Mouse (Mus musculus): ENCODE results near the gene Dnajb6.
"Not testable (repeated sequence)": the region's sequence is repeated elsewhere in the genome, so short reads cannot be mapped to it uniquely, and the experiment has no call there.

The Dnajb6 gene

DNA sequence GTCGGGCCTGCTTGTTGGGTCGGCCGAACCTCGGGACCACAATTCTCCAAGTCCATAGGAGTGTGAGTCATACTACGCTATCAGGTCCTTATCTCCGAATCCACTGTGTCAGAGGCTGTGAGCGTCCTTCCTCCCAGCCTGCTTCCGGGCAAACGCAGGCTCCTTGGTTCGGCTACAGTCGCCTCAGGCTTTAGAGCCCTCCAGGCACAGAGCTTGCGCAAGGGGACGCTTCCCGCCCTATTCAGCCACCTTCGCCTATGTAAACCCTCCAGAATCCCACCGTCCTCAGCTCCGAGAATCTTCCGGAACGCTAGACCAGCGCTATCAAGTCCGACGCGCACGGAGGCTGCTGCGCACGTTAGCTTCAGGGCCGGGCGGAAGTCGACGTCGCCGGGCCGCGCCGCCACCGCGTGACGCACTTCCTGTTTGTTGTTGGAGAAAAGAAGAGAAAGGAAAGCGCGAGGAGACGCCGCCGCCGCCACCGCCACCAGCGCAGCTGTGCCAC lies at the start of gene Dnajb6, which contains the start of gene Gm5129:
TSS of gene Dnajb6 (plus strand) at position 132 of the 505 bp plus-strand sequence.
TSS of gene Gm5129 (minus strand) at position 380 of the 505 bp plus-strand sequence.
- DNase-seq = peak; percentile 97

DNA sequence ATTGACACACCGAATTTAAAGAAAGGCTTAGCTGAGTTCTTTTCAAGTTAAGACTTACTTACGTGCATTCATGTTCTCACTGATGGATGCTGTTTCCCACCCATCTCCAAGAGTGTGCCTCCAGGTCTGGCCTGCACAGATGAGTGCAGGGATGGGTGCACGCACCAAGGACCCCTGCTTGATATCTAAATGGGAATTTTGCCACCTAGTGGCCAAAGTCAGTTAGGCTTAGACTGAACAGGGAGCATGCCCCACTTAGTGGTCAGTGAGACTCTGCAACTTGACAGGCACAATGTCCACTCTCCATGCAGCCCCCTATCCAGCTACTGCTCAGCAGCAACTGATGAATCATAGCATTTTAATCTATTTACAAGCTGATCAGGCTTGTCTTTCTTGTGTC lies 47.8 kb upstream of the Dnajb6 start:
- DNase-seq = peak; percentile 41 to 51

DNA sequence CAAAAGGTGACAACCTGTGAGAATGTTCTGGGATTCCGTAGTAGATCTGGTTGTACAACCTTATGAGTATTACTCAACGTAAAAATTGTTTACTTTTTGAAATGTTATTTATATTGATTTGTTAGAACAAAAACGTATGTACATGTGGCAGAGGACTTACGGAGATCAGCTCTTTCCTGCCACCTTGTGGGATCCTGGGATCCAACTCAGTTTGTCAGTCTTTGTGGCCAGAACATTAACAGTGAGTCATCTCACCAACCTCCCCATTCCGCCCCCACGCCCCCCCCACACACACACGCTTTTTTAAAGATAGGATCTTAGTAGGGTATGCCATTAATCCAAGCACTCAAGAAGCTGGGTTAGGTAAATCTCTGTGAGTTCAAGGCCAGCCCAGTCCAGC lies 47.1 kb upstream of the Dnajb6 start:
- DNase-seq = no peak

DNA sequence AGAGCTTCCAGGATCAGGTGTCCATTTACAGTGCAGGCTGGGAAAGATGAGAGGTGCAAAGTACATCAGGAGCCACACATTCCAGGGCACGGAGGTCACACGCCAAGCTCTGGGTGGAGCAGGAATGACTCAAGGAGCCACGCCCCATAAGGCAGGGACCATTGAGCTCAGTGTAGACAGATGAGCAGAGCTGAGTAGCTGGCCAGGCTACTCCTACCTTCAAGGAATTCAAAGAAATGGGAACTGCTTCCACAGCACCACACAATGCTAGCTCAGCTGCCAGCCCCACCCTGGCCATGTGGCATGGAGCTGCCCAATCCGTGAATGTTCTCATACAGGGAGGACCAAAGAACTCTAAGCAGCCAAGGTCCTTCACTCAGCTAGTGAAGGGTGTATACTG lies 37.0 kb upstream of the Dnajb6 start:
- DNase-seq = peak; percentile 20 to 51

DNA sequence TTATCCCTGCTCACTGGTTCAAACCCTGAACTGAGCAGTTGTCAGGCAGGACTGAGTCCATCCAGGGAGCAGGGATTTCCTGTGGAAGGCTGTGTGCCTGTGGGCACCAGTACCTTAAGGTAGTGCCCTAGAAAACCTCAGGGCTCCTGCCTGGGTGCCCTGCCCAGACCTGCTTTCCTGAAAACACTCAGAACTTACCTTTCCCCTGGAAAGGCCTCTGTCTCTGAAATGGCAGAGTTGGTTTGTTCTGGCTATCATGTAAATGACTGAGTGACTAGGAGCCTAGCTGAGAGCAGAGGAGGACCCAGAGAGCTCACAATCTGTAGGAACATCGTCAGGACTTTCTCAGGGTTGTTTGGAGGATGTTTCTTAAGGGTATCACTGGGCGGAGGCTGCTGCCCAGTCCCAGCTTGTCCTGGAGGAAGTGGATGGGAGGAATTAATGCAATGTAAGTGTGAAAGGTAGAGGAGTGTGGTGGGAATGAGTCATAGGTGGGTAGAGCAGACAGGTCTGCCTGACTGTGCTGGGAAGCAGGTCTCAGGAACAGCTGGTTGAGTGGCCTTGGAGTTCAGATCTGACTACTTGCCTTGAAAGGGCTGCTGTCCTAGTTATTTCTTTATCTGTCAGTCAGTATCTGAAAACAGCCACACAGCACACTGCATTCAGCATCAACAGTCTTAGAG lies 35.8 kb upstream of the Dnajb6 start:
- DNase-seq = no peak

DNA sequence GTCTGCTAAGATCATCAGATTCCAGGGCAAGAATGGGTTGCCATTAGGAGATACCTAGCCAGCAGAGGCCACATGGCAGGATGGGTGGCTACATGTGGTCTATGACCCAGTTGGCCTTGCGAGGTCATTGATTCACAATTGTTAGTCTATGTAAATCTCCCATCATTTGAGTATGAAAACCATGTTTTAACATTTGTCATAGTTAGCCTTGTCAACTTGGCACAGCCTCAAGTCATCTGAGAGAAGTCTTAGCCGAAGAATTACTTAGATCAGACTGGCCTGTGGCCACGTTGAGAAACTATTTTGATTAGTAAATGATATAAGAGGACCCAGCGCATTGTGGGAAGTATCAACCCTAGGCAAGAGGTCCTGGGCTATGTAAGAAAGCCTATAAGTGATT lies 28.2 kb upstream of the Dnajb6 start:
- no peak for DNase-seq

DNA sequence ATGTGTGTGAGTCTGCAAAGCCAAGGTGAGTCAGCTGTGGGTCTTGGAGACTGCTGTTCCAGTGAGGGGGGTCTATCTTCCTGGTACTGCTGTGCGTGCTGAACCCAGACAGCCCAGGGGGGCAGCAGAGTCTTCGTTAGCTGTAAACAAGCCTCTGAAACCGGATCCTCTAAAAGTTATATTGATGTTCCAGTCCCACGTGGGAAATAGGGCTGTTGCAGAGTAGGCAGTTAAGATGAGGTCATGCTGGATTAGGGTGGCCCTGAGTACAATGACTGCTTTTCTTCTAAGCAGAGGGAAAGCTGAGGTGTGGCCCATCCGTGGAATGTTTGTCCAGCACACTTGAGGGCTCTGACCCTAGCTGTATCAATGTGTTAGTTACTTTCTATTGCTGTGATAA lies 27.2 kb upstream of the Dnajb6 start:
- DNase-seq = no peak

DNA sequence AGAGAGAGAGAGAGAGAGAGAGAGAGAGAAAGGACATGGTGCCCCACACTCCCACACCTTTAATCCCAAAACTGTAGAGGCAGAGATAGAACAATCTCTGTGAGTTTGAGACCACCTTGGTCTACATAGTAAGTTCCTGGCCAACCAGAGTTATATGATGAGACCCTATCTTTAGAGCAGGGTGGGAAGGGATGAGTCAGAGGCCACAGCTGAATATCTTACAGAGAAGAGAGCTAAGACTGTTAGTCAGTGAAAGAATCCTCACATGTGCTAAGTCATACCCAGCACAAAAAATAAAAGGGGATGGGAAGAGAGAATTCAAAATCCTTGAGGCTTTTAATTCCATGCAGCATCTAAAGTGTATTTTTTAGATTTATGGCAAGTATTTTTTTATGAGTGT lies 23.9 kb upstream of the Dnajb6 start:
- DNase-seq = no peak

DNA sequence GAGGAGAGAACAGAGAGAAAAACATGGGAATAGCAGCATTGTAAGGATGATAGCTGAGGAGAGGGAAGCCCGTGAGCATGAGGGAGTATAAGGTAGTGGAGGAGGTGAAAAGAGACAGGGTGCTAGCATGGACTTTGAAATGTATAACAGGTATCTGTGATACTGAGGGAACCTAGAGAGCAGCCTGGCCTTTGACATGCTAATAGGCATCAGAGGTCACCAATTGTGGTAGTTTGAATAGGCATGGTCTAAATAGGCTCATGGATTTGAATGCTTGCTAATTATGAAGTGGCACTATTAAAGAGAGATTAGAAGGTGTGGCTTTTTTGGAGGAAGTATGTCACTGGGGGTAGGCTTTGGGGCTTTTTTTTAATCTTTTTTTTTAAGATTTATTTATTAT lies 22.6 kb upstream of the Dnajb6 start:
- DNase-seq = no peak

DNA sequence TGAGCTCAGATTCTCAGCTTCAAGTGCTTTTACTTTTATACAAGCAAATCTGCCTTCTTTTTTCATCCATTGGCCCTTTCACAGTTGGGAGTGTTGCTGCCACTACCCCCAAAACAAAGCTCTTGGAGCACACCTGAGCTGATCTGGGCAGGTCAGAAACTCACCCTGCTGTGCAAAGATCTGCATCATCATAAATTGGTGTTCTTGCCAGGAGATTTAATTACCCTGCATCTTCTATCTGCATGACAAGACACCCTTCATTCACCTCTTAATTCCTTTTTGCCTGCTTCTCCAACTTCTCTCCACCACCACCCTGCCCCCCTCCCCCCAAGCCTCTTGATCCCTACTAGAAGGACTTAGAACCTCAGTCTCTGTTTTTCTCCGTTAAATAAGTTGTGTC lies 14.3 kb upstream of the Dnajb6 start:
- no peak for DNase-seq

DNA sequence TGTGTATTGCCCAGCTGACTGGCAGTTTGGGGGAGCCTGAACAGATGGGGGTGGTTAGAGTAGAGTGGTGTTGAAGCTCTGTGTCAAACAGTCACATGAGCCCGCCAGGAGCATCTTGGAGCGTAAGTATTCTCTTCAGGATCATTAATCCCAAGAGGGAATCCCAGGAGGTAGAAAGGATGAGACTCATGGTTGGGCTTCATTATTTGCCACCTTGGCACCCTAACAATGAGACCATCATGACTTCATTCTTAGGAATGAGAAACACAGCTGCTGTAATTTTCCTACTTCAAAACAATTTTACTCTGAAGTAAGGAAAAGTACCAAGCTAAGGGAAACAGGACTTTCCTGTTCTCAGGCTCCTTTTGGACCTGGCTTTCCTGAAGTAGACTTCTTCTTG lies 10.1 kb upstream of the Dnajb6 start:
- peak in 1 of 2 experiments; percentile 32 for DNase-seq

DNA sequence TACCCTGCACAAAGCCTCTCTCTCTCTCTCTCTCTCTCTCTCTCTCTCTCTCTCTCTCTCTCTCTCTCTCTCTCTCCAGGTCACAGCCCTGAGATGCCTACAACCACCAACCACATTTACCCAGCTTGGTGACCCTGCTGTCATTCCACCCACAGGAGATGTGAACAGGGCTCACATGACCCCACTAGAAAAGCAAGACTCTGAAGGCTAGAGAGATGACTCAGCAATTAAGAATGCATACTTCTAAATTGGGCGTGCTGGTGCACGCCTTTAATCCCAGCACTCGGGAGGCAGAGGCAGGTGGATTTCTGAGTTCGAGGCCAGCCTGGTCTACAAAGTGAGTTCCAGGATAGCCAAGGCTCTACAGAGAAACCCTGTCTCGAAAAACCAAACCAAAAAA lies 9.4 kb upstream of the Dnajb6 start:
- not testable (repeated sequence) for DNase-seq

DNA sequence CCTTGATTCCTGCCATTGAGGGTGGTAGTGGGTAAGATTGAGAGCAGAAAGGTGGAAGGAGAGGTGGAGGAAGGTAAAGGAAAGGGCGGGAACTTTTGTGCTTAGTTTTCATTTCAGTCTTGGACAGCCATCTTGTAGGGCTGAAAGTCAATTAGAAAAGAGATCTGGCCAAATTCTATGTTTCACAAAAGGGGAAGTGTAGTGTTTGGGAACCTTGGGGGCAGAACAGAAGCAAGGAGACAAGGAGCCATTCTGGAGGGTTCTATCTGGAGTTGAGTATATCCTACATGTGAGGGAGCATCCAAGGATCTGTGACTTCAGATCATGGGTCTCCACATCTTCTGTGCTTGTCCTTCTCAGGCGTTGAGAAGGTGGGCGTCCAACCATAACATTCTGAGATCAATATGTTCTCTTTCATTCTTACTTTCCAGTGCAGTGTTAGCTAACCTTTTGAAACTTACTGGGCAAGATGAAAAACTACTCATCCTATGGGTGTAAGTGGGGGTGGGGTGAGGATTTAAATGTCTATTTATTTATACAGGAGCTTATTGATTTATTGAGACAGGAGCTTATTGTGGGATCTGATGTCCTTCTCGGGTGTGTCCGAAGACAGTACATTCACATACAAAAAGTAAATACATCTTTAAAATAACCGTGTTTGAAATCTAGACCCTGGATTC lies 517 bp upstream of the Dnajb6 start:
- DNase-seq = no peak

DNA sequence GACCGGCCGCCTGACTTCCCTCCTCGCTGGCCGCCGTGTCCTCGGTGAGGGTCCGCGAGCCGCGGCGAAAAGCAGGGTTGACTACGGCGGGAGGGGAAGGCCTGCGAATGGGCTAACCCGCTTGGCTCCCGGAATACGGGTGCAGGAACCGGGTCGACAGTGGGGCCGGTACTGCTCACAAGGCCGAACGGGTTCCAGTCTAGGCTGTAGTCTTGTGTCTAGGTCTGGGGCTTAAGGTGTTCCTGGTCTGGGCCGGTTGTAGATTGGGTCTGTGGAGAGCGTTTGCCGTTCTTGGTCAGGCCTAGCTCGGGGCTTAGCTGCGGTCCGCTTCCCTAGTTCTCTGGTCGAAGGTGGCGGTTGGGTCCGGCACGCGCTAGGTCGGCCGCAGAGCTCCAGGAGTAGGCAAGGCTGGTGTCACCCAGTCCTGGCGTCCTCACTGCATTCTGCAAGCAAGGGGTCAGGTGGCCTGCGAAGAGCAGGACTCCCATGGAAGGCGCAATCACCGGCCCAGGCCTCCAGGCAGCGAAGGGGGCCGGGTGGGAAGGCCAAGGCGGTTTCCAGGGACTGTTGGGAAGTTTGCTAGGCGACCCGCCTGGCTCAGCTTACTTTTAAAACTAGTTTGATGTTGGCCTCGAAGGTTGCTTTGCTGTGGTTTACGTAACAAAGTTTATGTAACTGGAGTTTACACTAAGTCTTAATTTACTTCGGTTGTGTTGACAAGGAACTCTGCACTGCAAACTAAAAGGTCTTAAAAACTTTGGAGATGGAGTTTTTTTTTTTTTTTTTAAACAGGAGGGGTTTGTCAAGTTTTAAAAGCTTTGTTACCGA lies 799 bp downstream of the Dnajb6 start:
- peak; percentile 59 to 78 for DNase-seq

DNA sequence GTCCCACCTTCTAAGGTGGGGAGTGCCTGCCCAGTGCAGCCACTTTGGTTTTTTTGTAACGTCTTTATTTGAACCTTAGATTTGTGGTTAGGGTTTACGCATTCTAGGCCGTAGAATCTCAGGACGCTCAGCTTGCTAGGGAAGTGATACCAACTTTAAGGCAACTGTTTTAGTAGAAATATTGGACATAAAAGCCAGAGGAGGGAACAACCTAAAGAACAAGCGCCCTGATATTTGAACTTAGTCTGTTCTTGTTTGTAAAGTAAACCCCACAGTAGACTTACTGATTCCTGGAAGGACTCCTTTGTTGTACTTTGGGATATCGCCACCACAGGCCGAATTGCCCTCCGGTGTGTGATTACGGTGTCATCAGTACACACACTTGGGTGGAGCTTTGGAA lies 1.5 kb downstream of the Dnajb6 start:
- no peak for DNase-seq

DNA sequence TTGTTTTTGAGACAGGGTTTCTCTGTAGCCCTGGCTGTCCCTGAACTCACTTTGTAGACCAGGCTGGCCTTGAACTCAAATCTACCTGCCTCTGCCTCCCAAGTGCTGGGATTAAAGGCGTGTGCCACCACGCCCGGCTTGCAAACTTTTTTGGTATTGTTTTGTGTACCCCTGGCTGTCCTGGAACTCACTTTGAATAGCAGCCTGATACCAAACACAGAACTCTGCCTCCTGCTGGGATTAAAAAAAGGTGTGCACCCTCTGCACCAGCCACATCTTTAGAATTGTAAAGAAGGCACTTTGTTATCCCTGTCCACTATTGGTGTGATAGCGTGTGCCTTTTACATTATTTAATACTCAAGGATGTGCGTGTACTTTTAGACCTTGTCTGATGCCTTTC lies 2.0 kb downstream of the Dnajb6 start:
- no peak for DNase-seq

DNA sequence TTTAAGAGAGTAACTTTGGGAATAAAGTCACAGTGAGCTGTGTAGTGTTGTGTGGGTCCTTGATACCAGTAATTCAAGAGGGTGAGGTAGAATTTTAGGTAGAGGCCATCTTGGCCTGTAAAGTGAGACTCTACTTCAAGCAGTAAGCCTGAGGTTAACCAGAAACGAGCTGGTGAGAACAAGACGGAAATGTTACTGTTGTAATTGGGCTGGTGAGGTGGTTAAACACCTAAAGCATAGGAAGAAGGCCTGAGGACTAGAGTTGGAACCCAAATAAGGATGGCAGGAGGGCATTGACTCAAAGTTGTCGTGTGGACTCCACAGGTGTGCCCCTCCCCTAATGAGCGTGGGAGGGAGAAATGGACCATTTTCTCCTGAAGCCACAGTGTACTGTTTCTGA lies 2.6 kb downstream of the Dnajb6 start:
- DNase-seq = no peak

DNA sequence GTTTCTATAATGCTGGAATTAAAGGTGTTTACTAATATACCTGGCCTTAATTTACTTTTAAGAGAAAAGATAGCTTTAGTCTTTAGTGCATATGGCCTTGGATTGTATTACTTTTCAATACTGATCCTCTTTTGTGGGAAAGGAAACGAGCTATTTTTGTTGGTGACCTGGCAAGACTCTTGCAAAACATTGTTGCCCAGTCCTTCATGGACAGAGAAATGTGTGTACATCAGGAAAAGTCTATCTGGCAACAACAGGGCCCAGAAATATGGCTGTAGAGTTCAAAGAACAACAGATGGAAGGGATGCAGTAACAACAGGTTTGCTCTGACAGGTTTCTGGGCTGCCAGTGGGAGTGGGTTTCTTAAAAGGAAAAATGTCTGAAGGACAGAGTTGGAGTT lies 5.2 kb downstream of the Dnajb6 start:
- no peak for DNase-seq

DNA sequence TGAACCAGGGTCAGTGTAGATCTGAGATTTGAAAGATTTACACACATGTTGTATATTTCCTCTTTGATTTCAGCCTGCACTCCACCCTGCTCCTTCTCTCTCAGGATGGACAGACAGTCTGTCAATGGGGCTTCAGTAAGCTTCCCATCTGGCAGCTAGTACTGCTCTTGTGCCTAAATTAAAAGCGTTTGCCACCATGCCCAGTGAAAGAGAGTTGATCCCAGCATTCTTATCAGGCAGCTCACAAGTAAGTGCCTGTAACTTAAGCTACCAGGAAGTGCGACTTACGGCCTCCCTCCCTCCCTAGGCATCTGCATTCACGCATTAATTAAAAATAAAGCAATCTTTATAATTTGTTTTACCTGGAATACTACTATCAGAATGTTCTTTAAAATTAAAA lies 5.6 kb downstream of the Dnajb6 start:
- no peak for DNase-seq

DNA sequence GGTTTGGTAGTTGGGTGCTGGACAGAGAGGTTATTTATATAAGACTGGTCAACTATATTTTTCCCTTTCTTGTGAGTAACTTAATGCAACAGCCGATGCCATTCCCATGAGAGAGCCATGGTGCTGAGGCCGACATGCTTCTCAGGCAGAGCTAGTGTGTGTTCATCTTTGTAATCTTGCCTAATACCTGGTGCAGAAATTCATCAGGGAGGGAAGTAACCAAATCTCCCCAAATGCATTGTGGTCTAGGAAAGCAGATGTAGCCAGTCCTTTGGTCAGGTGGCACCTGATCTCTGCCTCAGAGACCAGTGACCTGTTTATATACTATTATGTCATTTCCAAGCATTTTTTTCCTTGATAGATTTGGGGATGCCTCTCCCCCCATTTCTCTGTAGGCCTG lies 12.2 kb downstream of the Dnajb6 start:
- no peak for DNase-seq

DNA sequence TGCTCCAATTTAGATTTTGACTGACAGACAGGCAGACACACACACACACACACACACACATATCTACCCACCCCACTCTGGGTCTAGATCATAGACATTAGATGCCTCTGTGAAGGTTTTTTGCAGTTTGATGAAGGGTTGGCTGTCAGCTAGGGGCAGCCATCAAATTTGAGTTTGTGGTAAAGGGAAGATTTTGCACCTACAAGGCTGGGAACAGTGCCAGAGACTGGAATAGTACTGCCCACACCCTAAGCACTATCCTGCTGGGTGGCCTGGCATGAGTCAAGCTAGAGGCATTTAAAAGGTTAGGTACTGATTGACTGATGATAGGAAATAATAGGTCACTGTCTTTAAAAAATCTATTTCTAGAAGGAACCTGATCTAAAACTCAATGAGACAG lies 15.8 kb downstream of the Dnajb6 start:
- DNase-seq = no peak

DNA sequence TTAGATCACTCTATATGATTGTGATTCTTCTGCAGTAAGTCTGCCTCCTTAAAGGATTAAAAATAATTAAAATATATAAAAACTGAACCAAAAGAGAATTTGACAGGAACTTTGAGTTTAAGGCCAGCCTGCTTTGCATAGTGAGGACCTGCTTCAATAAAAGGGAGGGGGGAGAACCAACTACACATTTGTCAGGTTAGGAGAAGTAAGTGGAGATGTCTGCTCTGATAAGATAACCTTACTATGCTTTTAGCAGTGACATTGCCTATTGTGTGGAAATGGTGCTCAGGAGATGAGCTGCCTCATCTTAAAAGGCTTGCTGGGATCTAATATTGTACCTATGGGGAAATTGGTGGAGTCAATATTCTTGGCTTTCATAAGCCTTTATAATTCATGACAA lies 17.4 kb downstream of the Dnajb6 start:
- no peak for DNase-seq

DNA sequence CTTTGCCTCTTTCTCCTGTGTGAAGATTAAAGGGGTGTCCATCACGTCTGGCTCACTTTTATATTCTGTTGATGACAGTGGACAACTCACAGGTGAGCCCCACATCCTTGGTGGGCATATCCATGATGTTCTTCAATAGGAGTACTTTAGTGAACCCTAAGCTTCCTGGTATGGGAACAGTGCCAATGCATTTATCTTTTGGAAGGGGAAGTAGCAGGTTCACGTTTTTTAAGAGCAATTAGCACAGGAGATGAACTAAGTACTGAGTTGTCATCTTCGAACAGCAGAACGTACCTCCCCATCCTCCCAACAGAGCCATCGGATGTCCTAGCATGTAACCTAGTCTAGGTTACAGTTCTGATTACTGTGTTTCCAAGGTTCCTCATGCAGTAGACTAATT lies 23.8 kb downstream of the Dnajb6 start:
- DNase-seq = no peak

DNA sequence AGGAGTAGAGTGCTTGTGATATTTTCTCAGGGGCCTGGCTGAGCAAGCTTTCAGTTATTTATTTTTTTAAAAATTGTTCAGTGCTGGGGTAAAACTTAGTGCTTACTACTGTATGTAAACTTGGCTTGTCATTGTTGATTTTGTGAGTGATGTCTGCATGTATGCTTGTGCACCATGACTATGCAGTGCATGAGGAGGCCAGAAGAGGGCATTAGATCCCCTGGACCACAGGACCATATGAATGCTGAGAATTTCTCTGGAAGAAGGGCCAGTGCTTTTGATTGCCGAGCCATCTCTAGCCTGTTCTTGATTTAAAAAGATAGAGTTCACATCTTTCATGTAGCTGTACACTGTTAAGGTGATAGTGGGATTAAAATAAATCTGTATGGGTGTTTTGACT lies 35.4 kb downstream of the Dnajb6 start:
- no peak for DNase-seq

Measured in kidney, postnatal 25 days (tissue).